Mouse (Mus musculus) stomach, postnatal 0 days (tissue): ENCODE measurements around the gene Kcna10.

Experiments used
- CTCF ChIP-seq: IDR thresholded peaks from 2 replicates; pipeline ENCODE4 v1.5.1; 2016; ENCODE audit warnings: antibody characterized with exemption, low read depth, mild to moderate bottlenecking, moderate library complexity
- EP300 ChIP-seq: optimal IDR thresholded peaks from 2 replicates; pipeline ENCODE3; 2016; ENCODE audit warnings: antibody characterized with exemption

DNA sequence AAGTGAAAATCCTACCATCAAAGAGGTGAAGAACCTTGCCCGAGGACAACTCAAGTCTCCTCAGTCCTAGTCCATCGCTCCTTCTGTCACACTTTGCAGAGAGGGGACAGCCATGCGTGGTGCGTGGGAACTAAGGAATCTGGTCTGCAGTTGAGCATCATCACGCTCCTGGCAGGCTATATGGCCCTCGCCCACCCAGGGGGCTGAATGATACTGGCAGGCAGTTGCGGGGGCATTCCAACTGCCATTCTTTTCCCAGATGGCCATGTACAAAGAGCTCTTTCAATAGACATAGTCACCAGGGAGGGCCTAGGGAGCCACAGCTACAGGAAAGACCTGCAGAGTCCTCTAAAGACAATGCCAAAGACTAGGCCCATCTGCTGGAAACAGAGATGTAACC is 24.0 kb upstream of the Kcna10 start:
- TF ChIP-seq CTCF (no peak), EP300 (no peak)
